Mouse (Mus musculus) heart, adult 2 months (tissue): Measurements from ENCODE around the gene Smim24. TPM values are rescaled to one million over a fixed set of nuclear protein-coding genes. Genes with fewer than 3 reads are reported as not detected.

Experiments used
- DNase-seq, 2 experiments: peaks; one replicate each; pipeline ENCODE4 v3.0.0; 2021
- H3K27ac ChIP-seq: fragments of 200-600 bp; 2 replicates; pipeline ENCODE4 v1.8.1; 2022
- H3K27me3 ChIP-seq: fragments of 200-500 bp; 2 replicates; pipeline ENCODE4 v1.6.1; 2012; ENCODE audit warnings: mild to moderate bottlenecking, low read length, inconsistent platforms, mixed read lengths; ENCODE audit not compliant: control insufficient read depth, insufficient read depth
- H3K36me3 ChIP-seq: fragments of 200-500 bp; 2 replicates; pipeline ENCODE4 v1.6.1; 2012; ENCODE audit warnings: low read length, inconsistent platforms; ENCODE audit not compliant: control insufficient read depth, insufficient read depth
- H3K4me1 ChIP-seq: fragments of 200-500 bp; 2 replicates; pipeline ENCODE4 v1.6.1; 2011; ENCODE audit warnings: low read length; ENCODE audit not compliant: control insufficient read depth, insufficient read depth
- H3K4me3 ChIP-seq: fragments of 200-600 bp; 2 replicates; pipeline ENCODE4 v1.8.1; 2022
- H3K79me2 ChIP-seq: fragments of 200-500 bp; replicated peaks from 2 replicates; pipeline ENCODE4 v1.6.1; 2012; ENCODE audit warnings: mild to moderate bottlenecking, inconsistent platforms, low read length, moderate library complexity, mixed read lengths; ENCODE audit not compliant: control insufficient read depth, insufficient read depth
- H3K9ac ChIP-seq: fragments of 200-500 bp; 2 replicates; pipeline ENCODE4 v1.6.1; 2012; ENCODE audit warnings: low read depth, mild to moderate bottlenecking, control low read depth, inconsistent platforms, low read length, mixed read lengths
- CTCF ChIP-seq: fragments of 200-600 bp; IDR thresholded peaks from 2 replicates; pipeline ENCODE4 v1.8.1; 2022; ENCODE audit warnings: antibody characterized with exemption, mild to moderate bottlenecking, moderate library complexity
- EP300 ChIP-seq: fragments of 200-500 bp; IDR thresholded peaks from 2 replicates; pipeline ENCODE4 v1.6.1; 2011; ENCODE audit warnings: low read depth, low read length, control low read depth; ENCODE audit not compliant: insufficient read depth
- POLR2A ChIP-seq: fragments of 200-500 bp; IDR thresholded peaks from 2 replicates; pipeline ENCODE4 v1.6.1; 2011; ENCODE audit warnings: mild to moderate bottlenecking, low read depth, low read length, control low read depth; ENCODE audit not compliant: insufficient read depth
- WGBS: fragments of 180-500 bp; shearing (Covaris S2); methylation state at CpG from one replicate; pipeline ENCODE4 v1.1.7; 2018; 5-methylcytosine and 5-hydroxymethylcytosine counted together
- intact Hi-C: fragments of 180-260 bp; cut with DNase I; formaldehyde crosslinking; loops from one replicate; pipeline ENCODE4 v1.15.1; 2025
- polyA plus RNA-seq: library from polyadenylated mRNA; depleted of rRNA; stranded (reverse); fragments of >200 nt; gene quantifications from 2 replicates; pipeline ENCODE4 v1.2.3, GENCODE M21; 2012
- total RNA-seq, 2 experiments: library from RNA; stranded (reverse); gene quantifications; 2 replicates each; pipeline ENCODE4 v1.2.3; 2021

Smim24 gene
- total and polyA plus RNA-seq, 3 experiments = 2.0 to 8.3 (median 2.3) TPM

DNA sequence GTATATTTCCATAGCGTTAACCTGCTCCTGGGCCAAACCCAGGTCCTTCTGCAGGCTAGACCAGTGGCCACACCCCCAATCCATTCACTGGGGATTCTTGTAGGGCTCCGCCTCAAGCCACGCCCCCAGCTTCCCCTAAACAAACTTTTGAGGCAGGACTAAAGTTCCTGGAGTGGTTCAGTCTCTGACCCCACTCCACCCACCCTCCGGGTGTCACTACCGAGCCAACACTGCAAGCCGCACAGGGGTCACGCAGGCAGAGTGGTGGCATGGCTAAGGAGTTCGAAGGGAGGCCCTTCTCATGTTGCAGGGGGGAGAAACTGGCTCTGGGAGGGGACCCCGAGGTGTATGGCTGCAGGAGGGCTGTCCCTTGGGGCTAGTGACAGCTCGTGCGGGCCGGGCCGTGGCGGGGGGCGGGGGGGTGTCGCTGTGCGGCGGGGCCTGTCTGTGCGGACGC is 36.8 kb downstream of the Smim24 start:
- TF ChIP-seq CTCF (no peak; the same call in 1 of the 2 replicates), POLR2A (peak; percentile 97), EP300 (peak; percentile 70; the same call in 1 of the 2 replicates)
- Histone ChIP-seq H3K4me3 (peak overlapping the region; percentile 86), H3K9ac (peak overlapping the region; percentile 91), H3K4me1 (peaks cover 15% of the 10 kb centered on the region), H3K36me3 (no peaks in the 10 kb centered on the region), H3K27ac (peak overlapping the region; percentile 99), H3K27me3 (no peaks in the 10 kb centered on the region), H3K79me2 (peaks cover 5% of the 10 kb centered on the region; the same call in 1 of the 2 replicates)
- WGBS = under 1% methylated on average over 20 of the region's 20 CpGs
- peak; percentile 90 to 93 for DNase-seq
- intact Hi-C loops = loop anchor here (1.0 kb wide), 1 partner anchor 18 kb away; no protein-coding TSS in a partner anchor

- no peaks in the 10 kb centered on the region for H3K36me3 ChIP-seq
- WGBS = 2% methylated on average over 57 of the region's 89 CpGs
- TF ChIP-seq EP300 = no peak
- no peak for TF ChIP-seq POLR2A
- no peak for TF ChIP-seq CTCF
- H3K27me3 ChIP-seq = no peaks in the 10 kb centered on the region
- peak overlapping the region; percentile 91 for H3K9ac ChIP-seq
- peaks cover 15% of the 10 kb centered on the region for H3K4me1 ChIP-seq
- intact Hi-C loops = loop anchor here (1.0 kb wide), 1 partner anchor 19 kb away; no protein-coding TSS in a partner anchor
- peaks cover 5% of the 10 kb centered on the region; the same call in 1 of the 2 replicates for H3K79me2 ChIP-seq
- peak overlapping the region; percentile 86 for H3K4me3 ChIP-seq
- peak; percentile 91 to 94 for DNase-seq
- H3K27ac ChIP-seq = peak overlapping the region; percentile 99
These were observed 37.4 kb downstream of the Smim24 start for GRCm38 (mm10) chr10:81430141-81430830.

GRCm38 (mm10) chr10:81430831-81431525 is 38.1 kb downstream of the Smim24 start:
- peak in 1 of 2 experiments; percentile 80 for DNase-seq
- intact Hi-C loops = loop anchor here (1.0 kb wide), 1 partner anchor 20 kb away; no protein-coding TSS in a partner anchor
- H3K4me3 ChIP-seq = peak overlapping the region; percentile 86
- no peaks in the 10 kb centered on the region for H3K36me3 ChIP-seq
- H3K4me1 ChIP-seq = peaks cover 15% of the 10 kb centered on the region
- H3K27me3 ChIP-seq = no peaks in the 10 kb centered on the region
- H3K9ac ChIP-seq = peak overlapping the region; percentile 91
- WGBS = 1% methylated on average over 64 of the region's 70 CpGs
- H3K27ac ChIP-seq = peak overlapping the region; percentile 99
- peaks cover 5% of the 10 kb centered on the region; the same call in 1 of the 2 replicates for H3K79me2 ChIP-seq
- TF ChIP-seq POLR2A (peak; percentile 38; the same call in 1 of the 2 replicates), CTCF (no peak)

- Histone ChIP-seq H3K79me2 (peaks cover 5% of the 10 kb centered on the region; the same call in 1 of the 2 replicates), H3K4me3 (no peak overlapping the region; the same call in 1 of the 2 replicates), H3K27ac (peak overlapping the region; percentile 99), H3K9ac (peak overlapping the region; percentile 91; the same call in 1 of the 2 replicates), H3K27me3 (no peaks in the 10 kb centered on the region), H3K36me3 (no peaks in the 10 kb centered on the region), H3K4me1 (peaks cover 15% of the 10 kb centered on the region)
- no peak for TF ChIP-seq CTCF
- no peak for TF ChIP-seq POLR2A
- no peak for TF ChIP-seq EP300
- intact Hi-C loops = no loop called here
- WGBS = 29% methylated on average over 15 of the region's 15 CpGs
- peak in 1 of 2 experiments; percentile 48 for DNase-seq
These were observed 38.8 kb downstream of the Smim24 start for GRCm38 (mm10) chr10:81431526-81432168.

- Histone ChIP-seq H3K27me3 (no peaks in the 10 kb centered on the region), H3K9ac (peak overlapping the region; percentile 25; the same call in 1 of the 2 replicates), H3K27ac (peak overlapping the region; percentile 47), H3K4me3 (peak overlapping the region; percentile 13; the same call in 1 of the 2 replicates), H3K79me2 (0 out of 2 replicates have a peak, but pooled peaks cover under 1% of the 10 kb centered on the region), H3K36me3 (no peaks in the 10 kb centered on the region), H3K4me1 (peaks cover 14% of the 10 kb centered on the region)
- TF ChIP-seq EP300 (no peak), CTCF (peak; percentile 18; the same call in 1 of the 2 replicates)
- intact Hi-C loops = no loop called here
- 61% methylated on average over 21 of the region's 21 CpGs for WGBS
- DNase-seq = no peak
These were observed 39.5 kb downstream of the Smim24 start for GRCm38 (mm10) chr10:81432169-81432867.
